Mouse (Mus musculus): ENCODE data around the gene Zfp697. TPM values are rescaled to one million over a fixed set of nuclear protein-coding genes. Genes with fewer than 3 reads are reported as not detected.
"Not testable (repeated sequence)": the region's sequence is repeated elsewhere in the genome, so short reads cannot be mapped to it uniquely, and the experiment has no call there.

Gene Zfp697
- total RNA-seq, 2 experiments from 2014 or later: 28.5 to 29.1 TPM

GRCm38 (mm10) chr3:98629633-98630032, 247.4 kb downstream of the Zfp697 start:
- TF ChIP-seq CTCF (conservative IDR thresholded peaks at IDR 0.05): no peak
- no peak for DNase-seq (ENCODE audit: low spot score in 2 of 2)
- Histone ChIP-seq H3K4me3 (no peak overlapping the region), H3K27ac (no peak overlapping the region)

DNA sequence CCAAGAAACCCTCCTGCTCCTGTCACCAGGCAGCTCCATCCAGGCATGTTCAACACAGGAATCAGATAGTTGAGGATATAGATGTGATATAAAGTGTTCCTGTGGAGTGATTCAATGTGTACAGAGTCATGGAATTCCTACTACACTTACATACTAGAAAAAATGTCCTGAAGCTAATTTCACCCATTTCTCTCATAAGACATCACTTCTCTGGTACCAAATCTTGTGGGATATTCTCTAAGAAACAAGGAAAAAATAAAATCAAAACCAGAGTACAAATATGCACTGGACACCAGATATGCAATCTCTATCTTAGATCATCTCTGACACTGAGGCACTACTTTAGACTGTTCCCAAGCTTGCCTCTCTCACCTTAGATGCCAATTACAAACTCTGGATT, 247.9 kb downstream of the Zfp697 start, which contains the start of gene Hsd3b5:
Gene Hsd3b5 (minus strand): TSS at position 101 of the 400 bp plus-strand sequence.
- no peak for TF ChIP-seq CTCF (conservative IDR thresholded peaks at IDR 0.05)
- DNase-seq (ENCODE audit: low spot score in 2 of 2): no peak
- H3K27ac ChIP-seq: no peak within 1 kb of the TSS
- no peak within 1 kb of the TSS for H3K4me3 ChIP-seq

DNA sequence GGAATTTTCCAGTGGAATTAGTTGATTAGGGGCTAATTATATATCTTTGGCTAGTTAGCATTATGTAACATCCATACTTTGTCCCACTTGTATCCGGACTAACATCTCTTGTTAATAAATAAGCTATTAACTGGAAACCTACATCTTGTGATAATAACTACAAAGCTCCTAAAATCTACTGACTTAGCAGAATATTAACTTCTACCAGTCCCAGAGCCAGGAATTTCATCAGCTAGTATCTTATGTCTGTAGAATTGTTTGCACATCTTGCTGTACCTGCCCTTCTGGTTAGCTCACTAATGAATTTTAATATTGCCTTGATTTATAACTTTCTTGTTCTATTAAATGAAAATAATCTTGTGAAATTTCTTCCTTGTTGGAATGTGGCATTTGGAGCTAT, 252.9 kb downstream of the Zfp697 start:
- DNase-seq (ENCODE audit: low spot score in 2 of 2): no peak
- no peak overlapping the region for H3K27ac ChIP-seq
- no peak for TF ChIP-seq CTCF (conservative IDR thresholded peaks at IDR 0.05)

DNA sequence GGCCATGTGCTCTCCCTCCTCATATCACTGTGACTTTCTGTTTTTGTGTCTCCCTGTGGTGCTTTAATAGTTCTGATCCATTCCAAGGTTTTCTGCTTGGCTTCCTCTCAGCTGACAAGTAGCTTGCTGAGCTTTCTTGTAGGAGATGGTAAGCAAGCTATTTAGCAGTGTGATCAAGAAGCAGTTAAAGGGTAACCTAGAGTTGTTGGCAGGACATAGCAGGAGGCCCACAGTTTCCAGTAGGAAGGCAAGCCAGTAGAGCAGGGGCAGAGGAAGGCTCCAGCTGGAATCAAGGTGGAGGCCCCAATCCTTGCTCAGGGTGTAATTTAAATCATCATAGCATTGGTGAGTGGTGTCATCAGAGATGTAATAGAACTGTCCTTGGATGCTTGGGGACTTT, 298.5 kb downstream of the Zfp697 start:
- no peak for DNase-seq (ENCODE audit: low spot score in 2 of 2)
- Histone ChIP-seq H3K27ac (no peak overlapping the region), H3K4me3 (no peak overlapping the region)
- no peak for TF ChIP-seq CTCF (conservative IDR thresholded peaks at IDR 0.05)

More for the DNA sequence above, 252.9 kb downstream of the Zfp697 start:
- H3K4me3 ChIP-seq: no peak overlapping the region

GRCm38 (mm10) chr3:98682401-98682800, 300.1 kb downstream of the Zfp697 start:
- TF ChIP-seq CTCF (conservative IDR thresholded peaks at IDR 0.05): no peak
- no peak for DNase-seq (ENCODE audit: low spot score in 2 of 2)

DNA sequence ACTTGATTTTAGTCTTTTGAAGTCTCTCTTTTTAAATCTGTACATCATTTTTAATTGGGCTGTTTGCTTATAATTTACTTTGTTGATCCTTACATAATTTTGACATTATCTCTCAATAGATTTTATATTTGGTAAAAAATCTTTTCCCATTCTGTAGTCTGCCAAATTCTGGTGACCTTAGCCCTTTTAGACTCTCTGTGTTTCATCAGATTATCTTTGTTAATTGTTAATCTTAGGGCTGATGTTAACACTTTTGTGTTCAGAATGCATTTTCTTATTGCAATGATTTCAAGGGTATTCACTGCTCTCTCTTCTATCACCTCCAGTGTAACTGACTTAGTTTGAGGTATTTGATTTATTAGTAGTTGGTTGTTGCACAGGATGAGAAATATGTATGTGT, 338.5 kb downstream of the Zfp697 start:
- DNase-seq (ENCODE audit: low spot score in 2 of 2): no peak
- no peak for TF ChIP-seq CTCF (conservative IDR thresholded peaks at IDR 0.05)
- H3K27ac ChIP-seq: no peak overlapping the region
- H3K4me3 ChIP-seq: no peak overlapping the region

More at GRCm38 (mm10) chr3:98682401-98682800, 300.1 kb downstream of the Zfp697 start:
- Histone ChIP-seq H3K27ac (no peak overlapping the region), H3K4me3 (no peak overlapping the region)

DNA sequence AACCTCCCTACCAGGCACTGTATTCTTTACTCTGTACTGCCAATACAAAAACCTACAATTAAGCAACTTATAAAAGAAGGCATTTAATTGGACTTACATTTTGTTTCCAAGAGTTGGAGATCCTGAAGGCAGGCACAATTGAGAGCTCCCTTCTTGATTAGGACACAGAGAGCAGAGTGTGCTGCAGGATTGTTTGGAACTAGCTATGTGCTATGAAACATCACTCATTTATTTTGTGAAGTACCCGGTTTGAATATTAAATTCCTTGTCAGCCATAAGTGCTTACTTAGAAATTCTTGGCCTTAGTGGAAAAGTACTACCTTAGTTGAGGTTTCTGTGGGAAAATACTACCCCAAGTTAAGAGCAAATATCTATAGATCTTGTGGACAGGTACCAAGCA, 342.1 kb downstream of the Zfp697 start, which contains the start of gene Hsd3b2:
Gene Hsd3b2 (minus strand): TSS at position 168 of the 400 bp plus-strand sequence.
- H3K4me3 ChIP-seq: no peak within 1 kb of the TSS
- no peak for DNase-seq (ENCODE audit: low spot score in 2 of 2)
- no peak within 1 kb of the TSS for H3K27ac ChIP-seq
- TF ChIP-seq CTCF (conservative IDR thresholded peaks at IDR 0.05): no peak

GRCm38 (mm10) chr3:98726281-98726680, 344.0 kb downstream of the Zfp697 start:
- Histone ChIP-seq H3K4me3 (no peak overlapping the region), H3K27ac (no peak overlapping the region)
- no peak for TF ChIP-seq CTCF (conservative IDR thresholded peaks at IDR 0.05)
- DNase-seq (ENCODE audit: low spot score in 2 of 2): peak in 1 of 2 experiments; percentile 3

DNA sequence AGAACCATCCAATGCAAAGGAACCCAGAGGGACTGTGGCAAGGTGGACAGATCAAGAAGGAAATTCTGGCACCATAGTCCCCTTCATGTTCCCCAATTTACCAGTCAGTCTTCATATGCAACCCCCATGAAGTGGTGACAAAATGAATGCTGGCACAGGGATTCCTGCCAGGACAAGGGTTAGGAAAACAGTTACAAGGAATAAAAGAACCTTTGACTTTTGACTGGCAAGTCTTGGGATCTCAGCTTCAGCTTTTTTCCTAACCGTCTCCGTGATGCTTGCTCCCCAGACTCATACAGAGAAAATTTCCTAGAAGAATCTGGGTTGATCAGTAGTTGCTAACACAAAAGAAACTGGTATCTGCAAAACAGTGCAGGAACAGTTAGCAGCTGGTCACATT, 351.5 kb downstream of the Zfp697 start:
- Histone ChIP-seq H3K4me3 (no peak overlapping the region), H3K27ac (no peak overlapping the region)
- TF ChIP-seq CTCF (conservative IDR thresholded peaks at IDR 0.05): no peak
- DNase-seq (ENCODE audit: low spot score in 2 of 2): no peak

- no peak overlapping the region for H3K4me3 ChIP-seq
- DNase-seq (ENCODE audit: low spot score in 2 of 2): no peak
- no peak for TF ChIP-seq CTCF (conservative IDR thresholded peaks at IDR 0.05)
- H3K27ac ChIP-seq: no peak overlapping the region
Measured at GRCm38 (mm10) chr3:98734340-98734739, 352.1 kb downstream of the Zfp697 start.

DNA sequence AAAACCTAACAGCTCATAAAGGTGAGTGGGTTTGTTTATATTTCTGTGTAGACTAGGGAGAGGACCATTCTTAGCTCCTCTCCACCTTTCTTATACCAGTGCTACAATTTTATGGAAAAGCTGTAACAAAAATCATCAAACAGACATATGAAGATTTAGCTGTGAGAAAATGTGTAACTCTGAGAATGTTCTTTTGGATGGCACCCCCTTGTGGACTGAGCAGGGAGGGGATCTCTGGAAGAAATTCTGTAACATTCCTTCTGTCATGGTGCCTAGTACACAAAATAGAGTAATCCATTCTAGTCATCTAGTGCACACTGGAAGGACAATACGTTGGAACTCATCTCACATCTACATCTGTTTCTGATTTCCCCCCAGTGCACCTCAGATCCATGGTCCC, 358.8 kb downstream of the Zfp697 start:
- peak; percentile 59 for TF ChIP-seq CTCF (conservative IDR thresholded peaks at IDR 0.05)

GRCm38 (mm10) chr3:98752171-98752570, 369.9 kb downstream of the Zfp697 start:
- Histone ChIP-seq H3K27ac (no peak overlapping the region), H3K4me3 (no peak overlapping the region)
- no peak for TF ChIP-seq CTCF (conservative IDR thresholded peaks at IDR 0.05)
- DNase-seq (ENCODE audit: low spot score in 2 of 2): no peak

More for the DNA sequence above, 358.8 kb downstream of the Zfp697 start:
- not testable (repeated sequence) for H3K4me3 ChIP-seq; H3K27ac ChIP-seq; DNase-seq (ENCODE audit: low spot score in 2 of 2)

- H3K27ac ChIP-seq: no peak overlapping the region
- no peak overlapping the region for H3K4me3 ChIP-seq
- DNase-seq (ENCODE audit: low spot score in 2 of 2): no peak
- TF ChIP-seq CTCF (conservative IDR thresholded peaks at IDR 0.05): no peak
Measured at GRCm38 (mm10) chr3:98756836-98757235, 374.6 kb downstream of the Zfp697 start.

GRCm38 (mm10) chr3:98764155-98764554, 381.9 kb downstream of the Zfp697 start:
- DNase-seq (ENCODE audit: low spot score in 2 of 2): no peak

More at GRCm38 (mm10) chr3:98764155-98764554, 381.9 kb downstream of the Zfp697 start:
- H3K27ac ChIP-seq: no peak overlapping the region
- no peak overlapping the region for H3K4me3 ChIP-seq
- TF ChIP-seq CTCF (conservative IDR thresholded peaks at IDR 0.05): no peak
